ENCODE assay signal across 18 mouse cellular contexts in the genomic region with DNA sequence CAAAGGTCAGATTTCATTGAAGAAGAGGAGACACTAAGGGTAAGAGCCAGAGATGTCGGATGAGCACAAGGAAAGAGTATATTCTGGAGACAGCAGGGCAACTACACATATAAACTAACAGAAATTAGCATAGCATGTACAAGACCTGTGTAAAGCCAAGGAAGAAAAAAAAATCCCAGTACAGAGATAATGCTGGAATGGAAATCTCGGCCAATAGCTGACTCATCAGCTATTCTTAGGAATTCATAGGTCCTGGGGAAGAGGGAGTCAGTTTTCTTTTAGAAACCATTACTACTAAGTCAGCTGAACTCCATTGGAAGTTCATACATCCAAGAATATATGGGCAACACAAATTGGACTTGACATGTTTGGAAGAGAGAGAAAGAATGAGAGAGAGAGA.
"Had no signal": no experiment of that assay in that cellular context is flagged by ENCODE, and none has a peak within 500 bp of the region (broad histone marks: within the 10 kb centered on the region; RNA-seq: fewer than 3 reads in every experiment).

No protein-coding gene starts in this region.

- H3K9ac ChIP-seq: liver, postnatal 0 days; lung, embryonic 15.5 days; midbrain, embryonic 12.5 days; neural tube, embryonic 12.5 days; stomach, embryonic 15.5 days had no signal

- H3K4me1 ChIP-seq: lung, embryonic 15.5 days; megakaryocyte, embryonic 14.5 days; midbrain, embryonic 12.5 days; neural tube, embryonic 12.5 days; stomach, embryonic 15.5 days had no signal

- H3K4me2 ChIP-seq: lung, embryonic 15.5 days; midbrain, embryonic 12.5 days; neural tube, embryonic 12.5 days; stomach, embryonic 15.5 days had no signal

- DNase-seq: liver, postnatal 0 days; lung, adult 2 months; lung, postnatal 14 days; lung, postnatal 36 days; midbrain, embryonic 14.5 days; right cerebral cortex, postnatal 14 days; thymus, adult 2 months; thymus, postnatal 25 days; thymus, postnatal 4 days had no signal

- ATAC-seq: liver, postnatal 0 days; lung, postnatal 0 days; midbrain, embryonic 16.5 days had no signal

- H3K9me3 ChIP-seq: lung, embryonic 15.5 days; midbrain, embryonic 12.5 days; neural tube, embryonic 12.5 days; stomach, embryonic 15.5 days had no signal

- H3K4me3 ChIP-seq: lung, embryonic 15.5 days; megakaryocyte, embryonic 14.5 days; midbrain, embryonic 12.5 days; neural tube, embryonic 12.5 days; stomach, embryonic 15.5 days had no signal

- H3K27ac ChIP-seq: lung, embryonic 15.5 days; macrophage; midbrain, embryonic 12.5 days; neural tube, embryonic 12.5 days; stomach, embryonic 15.5 days; stomach, postnatal 0 days had no signal

- H3K27me3 ChIP-seq: lung, embryonic 15.5 days; megakaryocyte, embryonic 14.5 days; midbrain, embryonic 12.5 days; neural tube, embryonic 12.5 days; stomach, embryonic 15.5 days had no signal

- H3K36me3 ChIP-seq: lung, embryonic 15.5 days; midbrain, embryonic 12.5 days; neural tube, embryonic 12.5 days; stomach, embryonic 15.5 days had no signal
